Mouse (Mus musculus) mature B cell (primary cell): Measurements from ENCODE around the gene Chd3.
"Not testable (repeated sequence)": the region's sequence is repeated elsewhere in the genome, so short reads cannot be mapped to it uniquely, and the experiment has no call there.

Experiments
- in situ Hi-C: fragments of 300-500 bp; cut with MboI; formaldehyde crosslinking; loops from 2 replicates; pipeline ENCODE4 v1.14.3; 2019

Gene Chd3

DNA sequence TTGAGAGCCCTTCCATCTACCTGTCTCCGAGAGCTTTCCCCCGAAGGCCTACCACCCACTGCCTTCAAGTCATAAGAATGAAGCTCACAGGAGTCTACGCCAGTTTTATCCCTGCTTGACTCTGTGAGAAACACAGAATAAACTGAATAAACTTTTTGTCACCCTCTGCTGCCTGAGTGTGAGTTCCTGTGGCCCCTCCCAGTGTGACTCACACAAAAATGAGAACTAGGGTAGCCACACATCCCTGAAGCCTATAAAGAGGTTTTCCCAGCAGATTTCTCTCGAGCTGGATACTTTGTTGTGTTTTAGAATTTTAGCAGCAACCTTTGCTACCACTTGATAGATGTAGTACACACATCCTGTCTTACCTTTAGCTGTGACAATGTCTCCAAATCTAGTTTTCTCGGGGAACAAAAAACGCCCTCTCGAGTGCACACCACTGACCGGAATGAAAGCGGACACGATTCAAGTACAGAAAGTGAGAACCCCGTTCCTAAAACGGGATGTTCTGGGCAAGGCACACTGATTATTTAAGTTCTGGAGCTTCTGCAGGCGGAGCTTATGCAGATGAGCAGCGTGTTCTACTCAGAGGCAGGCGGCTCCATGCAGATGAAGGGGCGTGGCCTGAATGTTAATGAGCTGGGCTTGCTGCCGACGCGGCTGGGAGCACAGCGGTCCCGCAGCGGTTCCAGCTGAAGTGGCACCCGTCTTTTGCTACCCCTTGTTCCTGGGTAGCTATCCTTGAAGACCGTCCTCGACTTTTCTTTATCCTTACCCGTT lies 43.4 kb downstream of the Chd3 start, which contains the start of gene Kcnab3:
TSS of gene Kcnab3 (plus strand) at position 631 of the 780 bp plus-strand sequence.
- in situ Hi-C loops: no loop called here

DNA sequence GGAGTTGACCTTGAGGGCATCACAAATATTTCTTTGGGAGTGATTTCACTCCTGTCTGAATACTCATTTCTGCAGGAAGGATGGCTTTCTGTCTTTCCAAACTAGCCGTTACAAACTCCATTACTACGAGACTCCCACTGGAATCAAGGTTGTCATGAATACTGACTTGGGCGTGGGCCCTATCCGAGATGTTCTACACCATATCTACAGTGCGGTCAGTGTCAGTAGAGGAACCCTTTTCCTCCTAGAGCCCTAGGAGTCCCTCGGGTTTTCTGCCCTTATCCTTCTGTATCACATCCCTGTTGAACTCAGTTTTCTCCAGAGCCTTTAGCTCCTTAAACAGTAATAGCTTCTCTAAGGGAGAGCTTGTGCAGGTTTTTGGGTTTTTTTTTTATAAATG lies 44.5 kb downstream of the Chd3 start:
- in situ Hi-C loops: no loop called here

DNA sequence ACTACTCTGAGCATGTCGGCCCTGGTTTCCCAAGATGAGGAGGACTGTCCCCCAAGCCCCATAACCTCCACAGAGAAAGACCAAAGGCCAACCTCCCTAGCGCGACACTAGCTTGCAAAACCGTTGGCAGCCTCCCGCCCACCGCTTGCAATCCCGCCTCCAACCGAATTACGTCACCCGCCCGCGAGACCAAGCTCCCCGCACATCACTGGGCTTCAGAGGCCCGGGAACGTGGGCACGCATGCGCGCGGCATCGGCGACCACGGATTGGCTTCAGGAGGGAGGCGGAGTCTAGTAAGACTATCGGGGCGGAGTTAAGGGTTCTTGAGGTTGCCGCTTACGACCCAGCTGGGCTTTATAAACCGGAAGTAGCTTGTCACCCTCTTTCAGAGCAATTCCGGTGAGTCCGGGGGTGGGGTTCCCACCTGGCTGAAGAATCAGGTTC lies 45.5 kb downstream of the Chd3 start, which contains the start of the genes Cntrob and Trappc1:
TSS of gene Cntrob (minus strand) at position 109 of the 445 bp plus-strand sequence.
TSS of gene Trappc1 (plus strand) at position 314 of the 445 bp plus-strand sequence.
- in situ Hi-C loops: no loop called here

DNA sequence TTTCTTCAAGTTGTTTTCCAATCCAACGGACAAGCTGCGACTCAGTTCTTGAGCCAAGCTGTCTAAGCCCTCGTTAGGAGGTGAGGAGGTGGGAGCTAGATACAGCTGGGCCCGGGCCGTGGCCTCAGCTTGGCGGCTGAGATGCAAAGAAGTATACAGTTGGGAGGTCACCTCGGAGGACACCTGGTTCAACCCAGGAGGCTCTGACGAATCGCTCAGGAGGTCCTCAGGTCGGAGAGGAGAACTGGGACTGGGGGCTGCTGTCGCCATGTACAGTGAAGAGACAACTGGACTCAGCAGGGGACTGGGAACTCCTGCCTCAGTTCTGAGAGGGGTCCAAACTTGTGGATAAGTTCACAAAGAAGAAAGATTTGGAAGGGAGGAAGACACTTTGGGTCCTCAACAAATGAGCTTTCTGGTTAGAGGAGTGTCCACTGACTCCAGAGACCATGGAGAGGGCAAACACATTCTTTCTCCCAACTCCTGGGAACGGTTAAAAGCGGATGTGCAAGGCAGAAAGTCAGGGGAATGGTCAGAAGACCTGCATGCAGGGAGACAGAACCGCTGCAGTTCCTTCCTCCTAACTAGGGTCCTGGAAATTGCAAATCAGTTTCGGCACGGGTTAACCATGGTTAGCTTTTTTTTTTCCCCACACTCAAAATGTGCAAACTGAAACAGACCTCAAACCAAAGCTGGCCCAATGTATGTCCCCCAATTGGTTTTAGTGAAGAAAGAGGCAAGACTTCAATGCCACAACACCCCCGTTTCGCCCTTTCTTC lies 46.3 kb downstream of the Chd3 start:
- in situ Hi-C loops: no loop called here

DNA sequence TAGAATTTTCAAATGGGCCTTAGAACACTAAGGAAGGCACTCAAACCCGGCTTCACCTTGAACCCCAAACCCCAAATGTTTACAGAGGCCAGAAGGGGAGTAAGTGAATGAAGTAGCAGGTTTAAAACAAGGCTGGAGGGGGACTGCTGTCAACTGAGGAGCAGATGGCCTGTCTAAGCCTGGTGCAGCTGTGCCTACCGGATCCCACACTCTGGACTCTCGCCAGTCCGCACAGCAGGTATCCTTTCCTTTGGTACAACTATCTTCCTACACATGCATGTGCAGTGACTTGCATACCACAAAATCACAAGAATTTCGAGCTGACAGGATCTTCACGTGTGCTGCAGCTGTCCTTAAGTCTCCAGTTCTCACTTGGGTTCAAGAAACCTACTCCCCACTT lies 47.2 kb downstream of the Chd3 start:
- in situ Hi-C loops: no loop called here

DNA sequence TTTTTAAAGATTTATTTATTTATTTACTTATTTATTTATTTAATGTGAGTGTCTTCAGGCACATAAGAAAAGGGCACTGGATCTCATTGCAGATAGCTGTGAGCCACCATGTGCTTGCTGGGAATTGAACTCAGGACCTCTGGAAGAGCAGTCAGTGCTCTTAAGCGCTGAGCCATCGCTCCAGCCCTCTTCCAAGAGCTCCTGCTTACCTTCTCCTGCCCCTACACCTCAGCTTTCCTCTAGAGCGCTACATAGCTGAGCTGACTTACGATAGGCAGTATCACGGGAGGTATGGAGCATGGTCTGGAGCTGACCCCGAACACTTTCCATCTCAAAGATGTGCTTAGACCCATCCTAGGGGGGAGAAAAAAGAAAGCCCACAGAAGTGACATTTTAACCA lies 47.6 kb downstream of the Chd3 start:
- in situ Hi-C loops: no loop called here

DNA sequence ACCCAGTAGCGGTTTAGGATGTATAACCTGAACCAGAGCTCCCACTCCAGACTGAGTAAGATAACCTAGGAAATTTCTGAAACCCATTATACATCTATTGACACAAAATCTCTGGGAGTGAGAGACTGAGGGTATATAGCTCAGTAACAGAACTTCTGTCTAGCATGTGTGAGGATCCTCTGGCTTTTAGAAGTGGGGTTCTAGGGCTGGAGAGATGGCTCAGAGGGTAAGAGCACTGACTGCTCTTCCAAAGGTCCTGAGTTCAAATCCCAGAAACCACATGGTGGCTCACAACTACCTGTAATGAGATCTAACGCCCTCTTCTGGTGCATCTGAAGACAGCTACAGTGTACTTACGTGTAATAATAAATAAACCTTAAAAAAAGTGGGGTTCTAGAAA lies 51.2 kb downstream of the Chd3 start:
- in situ Hi-C loops: not testable (repeated sequence)

DNA sequence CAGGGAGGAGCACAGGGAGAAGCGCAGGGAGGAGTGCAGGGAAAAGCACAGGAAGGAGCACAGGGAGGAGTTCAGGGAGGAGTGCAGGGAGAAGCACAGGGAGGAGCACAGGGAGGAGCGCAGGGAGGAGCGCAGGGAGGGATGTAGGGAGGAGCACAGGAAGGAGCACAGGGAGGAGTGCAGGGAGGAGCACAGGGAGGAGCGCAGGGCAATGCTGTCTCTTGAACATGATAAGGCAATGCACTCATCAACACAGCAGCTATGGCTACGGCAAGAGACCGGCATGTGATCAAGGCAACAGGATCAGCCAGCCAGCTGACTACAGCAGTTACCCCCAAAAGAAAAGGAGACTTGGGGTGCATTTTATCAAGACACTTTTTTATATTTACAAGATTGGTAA lies 52.8 kb downstream of the Chd3 start:
- in situ Hi-C loops: no loop called here

DNA sequence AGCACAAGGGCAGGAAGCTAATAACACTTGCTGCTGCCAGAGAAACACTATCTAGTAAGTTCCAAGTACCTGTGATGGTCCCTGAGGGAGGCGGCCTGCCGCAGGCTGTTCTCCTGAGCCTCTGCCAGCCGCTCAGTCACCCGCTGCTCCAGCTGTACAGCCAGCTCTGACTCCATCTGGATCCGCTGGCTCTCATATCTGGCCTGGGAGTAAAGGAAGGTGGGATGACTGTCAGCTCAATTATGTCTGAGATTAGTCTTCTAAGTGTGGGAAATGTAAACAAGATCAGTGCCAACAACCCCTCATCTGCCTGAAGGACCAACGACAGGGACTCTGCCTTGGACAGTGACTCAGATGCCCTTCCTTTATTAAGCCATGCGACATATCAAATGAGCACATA lies 57.9 kb downstream of the Chd3 start:
- in situ Hi-C loops: no loop called here

DNA sequence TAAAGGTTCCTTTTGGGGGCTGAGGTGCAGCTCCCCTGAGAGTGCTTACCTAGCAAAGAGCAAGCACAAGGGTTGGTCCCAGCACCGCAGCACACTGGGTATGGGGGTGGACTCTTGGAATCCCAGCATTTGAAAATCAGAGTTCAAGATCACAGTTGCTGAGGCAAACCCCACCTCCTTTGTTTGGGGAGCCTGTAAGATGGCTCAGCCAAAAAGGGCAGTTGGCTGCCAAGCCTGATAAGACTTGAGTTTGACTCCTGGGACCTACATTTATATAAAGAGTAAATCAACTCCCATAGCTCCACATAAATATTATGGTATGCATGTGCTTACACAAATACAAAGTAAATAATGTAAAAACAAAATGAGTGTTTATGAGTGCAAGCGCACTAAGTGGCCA lies 63.2 kb downstream of the Chd3 start:
- in situ Hi-C loops: no loop called here

DNA sequence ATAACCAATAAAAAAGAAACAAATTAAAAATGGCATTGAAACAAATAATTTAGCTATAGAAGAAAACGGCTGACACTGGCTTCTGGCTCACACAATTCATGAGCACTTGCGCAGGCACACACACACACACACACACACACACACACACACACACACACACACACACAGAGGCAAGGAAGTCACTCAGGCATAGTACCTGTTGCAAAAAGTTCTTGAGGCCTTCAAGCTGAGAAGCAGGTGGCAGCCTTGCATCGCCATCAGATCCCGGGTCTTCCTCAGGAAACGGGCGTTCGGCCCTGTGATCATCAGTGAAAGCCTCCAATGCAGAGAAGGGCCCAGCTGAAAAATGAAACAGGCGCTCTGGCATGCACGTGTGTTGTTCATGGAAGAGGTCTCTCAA lies 63.9 kb downstream of the Chd3 start:
- in situ Hi-C loops: no loop called here

DNA sequence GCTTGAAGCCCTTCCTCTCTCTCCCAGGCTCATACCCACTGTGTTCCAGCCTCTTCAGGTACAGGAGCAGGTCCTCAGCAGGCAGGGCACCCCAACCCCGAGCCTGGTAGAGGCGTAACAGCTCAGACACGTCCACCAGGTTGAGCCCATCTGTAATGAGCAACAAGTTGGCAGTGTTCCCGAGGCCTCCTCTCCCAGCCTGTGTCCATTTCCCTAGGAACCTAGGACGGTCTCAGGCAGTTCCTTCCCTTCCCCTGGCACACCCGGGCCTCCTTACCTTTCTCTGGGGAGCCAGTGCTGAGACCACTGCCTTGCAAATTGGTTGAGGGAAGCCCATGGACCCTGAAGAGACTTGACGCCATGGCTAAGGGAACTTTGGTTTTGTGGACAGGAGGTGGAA lies 66.4 kb downstream of the Chd3 start:
- in situ Hi-C loops: no loop called here

DNA sequence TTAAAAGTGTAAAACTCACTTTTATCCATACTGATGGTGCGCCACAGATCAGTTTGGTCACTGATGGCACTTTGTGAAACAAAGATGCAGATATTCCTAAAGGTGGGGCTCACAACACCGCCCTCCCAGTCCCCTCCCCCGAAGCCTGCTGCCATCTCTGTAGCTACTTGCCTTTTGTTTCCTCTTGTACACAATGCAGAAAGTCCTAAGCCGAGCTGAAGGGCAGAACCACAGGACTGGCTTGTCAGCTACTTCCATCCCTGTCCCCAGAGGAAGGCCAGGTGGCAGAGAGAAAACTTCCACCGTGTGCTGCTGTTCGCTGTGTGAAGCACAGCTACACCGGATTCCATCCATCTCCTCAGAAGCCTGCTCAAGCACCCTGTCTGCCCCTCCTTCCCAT lies 71.0 kb downstream of the Chd3 start:
- in situ Hi-C loops: no loop called here

DNA sequence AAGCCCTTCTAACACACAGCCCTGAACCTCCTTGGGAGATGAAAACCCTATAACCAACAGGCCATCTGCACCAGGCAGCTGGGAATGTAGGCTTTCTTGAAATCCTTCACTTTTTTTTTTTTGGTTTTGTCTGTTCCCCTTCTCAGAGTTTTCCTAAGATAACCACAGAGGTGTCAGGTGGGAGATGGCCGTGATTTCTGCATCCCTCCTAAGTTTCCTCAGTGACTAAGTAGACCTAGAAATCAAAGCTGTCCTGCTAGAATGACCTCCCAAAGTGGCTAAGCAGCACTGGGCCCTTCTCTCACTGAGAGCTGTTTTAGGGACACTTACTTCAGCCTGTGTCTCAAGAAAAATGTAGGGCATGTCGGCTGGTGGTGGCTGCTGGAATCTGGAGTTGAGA lies 71.4 kb downstream of the Chd3 start:
- in situ Hi-C loops: no loop called here

DNA sequence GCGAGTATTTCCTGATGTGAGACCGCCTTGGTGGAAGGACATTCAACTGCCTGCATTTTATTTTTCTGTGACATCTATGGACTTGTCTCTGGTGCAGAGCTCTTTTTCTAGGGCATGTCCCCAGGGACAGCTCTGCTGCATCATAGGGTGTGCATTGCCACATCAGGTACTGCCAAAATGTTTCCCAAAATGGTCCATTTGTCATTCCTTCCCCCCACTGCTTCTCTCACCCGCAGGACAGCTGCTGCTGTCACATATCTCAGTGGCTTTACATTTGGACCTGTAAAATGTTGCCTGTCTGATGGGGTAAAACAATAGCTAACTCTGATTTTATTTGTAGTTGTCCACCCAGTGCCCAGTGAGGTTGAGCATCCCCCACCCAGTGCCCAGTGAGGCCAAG lies 73.9 kb downstream of the Chd3 start:
- in situ Hi-C loops: no loop called here
